Mouse (Mus musculus) embryo, embryonic 11.5 days (tissue): Measurements from ENCODE around the gene Fancc.
"Not testable (repeated sequence)": the region's sequence is repeated elsewhere in the genome, so short reads cannot be mapped to it uniquely, and the experiment has no call there.

Source experiments
- DNase-seq: peaks from one replicate; pipeline ENCODE4 v3.0.0-alpha.2; 2012; ENCODE audit warnings: low read depth, low spot score

Fancc gene

DNA sequence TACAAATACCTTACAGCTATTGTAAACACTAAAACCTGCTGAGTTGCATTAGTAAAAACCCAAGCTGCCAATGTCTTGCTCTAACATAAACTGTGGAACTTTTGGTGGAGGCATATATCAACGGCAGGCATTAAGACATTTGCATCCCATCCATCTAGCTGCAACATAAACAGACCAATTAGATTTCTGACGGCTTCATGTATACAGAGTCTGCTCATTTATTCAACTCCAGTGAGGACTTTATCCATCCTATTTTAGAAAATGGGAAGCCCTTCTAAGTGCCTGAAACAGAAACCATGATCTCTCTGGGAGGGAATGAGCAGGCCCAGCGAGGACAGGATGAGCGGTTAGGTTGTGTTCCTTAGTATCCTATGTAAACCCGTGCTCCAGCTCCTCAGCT, 18.5 kb upstream of the Fancc start:
- DNase-seq, result no peak

GRCm38 (mm10) chr13:63514931-63515360, 17.9 kb upstream of the Fancc start:
- no peak for DNase-seq

- no peak for DNase-seq
These were observed 16.5 kb upstream of the Fancc start for GRCm38 (mm10) chr13:63513374-63514098.

DNA sequence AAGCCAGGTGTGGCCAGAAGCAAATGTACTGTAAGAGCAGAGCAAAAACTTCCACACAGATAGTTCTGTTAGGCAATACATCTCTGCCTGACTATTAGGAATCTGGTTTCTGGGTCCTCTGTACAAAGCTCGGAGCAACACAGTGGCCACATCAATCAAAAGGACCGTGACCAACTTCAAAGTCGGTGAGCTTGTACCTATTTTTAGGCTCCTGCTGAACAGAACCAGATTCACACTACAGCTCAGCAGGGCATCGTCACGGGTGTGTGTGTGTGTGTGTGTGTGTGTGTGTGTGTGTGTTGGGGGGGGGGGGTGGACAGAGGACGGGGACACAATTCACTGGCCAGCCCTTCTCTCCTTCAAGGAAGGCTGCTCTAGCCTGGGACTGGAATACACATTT, 15.3 kb upstream of the Fancc start:
- DNase-seq, result no peak

DNA sequence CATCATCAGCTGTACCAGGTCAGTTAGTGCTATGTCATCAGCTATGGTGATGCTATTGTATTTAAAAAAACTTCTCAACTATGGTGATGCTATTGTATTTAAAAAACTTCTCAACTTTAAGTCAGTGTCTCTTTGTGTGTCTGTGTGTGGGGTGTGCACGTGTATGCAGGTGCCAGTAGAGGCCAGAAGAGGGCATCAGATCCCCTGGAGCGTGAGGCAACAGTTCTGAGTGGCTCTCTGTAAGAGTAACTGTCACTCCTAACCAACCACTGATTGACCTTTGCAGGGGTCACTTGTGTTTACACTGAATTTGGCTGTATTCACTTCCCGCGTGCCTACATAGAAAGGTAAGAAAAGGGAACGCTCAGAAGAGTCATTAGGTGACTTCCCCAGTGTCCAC, 10.7 kb upstream of the Fancc start:
- DNase-seq, result no peak

- no peak for DNase-seq
These were observed 10.0 kb upstream of the Fancc start for GRCm38 (mm10) chr13:63507001-63507556.

- DNase-seq, result no peak
These were observed 9.3 kb upstream of the Fancc start for GRCm38 (mm10) chr13:63506364-63506763.

GRCm38 (mm10) chr13:63502391-63502790, 5.3 kb upstream of the Fancc start:
- DNase-seq, result no peak

DNA sequence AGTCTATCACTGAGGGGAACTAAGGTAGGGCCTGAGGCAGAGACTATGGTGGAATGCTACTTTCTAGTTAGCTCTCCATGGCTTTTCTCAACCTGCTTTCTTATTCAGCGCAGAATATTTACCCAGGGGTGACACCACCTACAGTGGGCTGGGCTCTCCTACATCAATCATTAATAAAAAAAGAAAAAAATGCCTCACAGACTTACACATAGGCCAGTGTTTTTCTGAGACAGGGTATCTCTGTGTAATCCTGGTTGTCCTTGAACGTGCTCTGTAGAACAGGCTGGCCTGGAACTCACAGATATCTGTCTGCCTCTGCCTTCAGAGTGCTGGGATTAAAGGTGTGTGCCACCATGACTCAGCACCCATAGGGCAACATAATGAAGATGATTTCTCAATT, 2.4 kb upstream of the Fancc start:
- DNase-seq, result no peak

GRCm38 (mm10) chr13:63487707-63488042, 9.4 kb downstream of the Fancc start:
- DNase-seq, result no peak

DNA sequence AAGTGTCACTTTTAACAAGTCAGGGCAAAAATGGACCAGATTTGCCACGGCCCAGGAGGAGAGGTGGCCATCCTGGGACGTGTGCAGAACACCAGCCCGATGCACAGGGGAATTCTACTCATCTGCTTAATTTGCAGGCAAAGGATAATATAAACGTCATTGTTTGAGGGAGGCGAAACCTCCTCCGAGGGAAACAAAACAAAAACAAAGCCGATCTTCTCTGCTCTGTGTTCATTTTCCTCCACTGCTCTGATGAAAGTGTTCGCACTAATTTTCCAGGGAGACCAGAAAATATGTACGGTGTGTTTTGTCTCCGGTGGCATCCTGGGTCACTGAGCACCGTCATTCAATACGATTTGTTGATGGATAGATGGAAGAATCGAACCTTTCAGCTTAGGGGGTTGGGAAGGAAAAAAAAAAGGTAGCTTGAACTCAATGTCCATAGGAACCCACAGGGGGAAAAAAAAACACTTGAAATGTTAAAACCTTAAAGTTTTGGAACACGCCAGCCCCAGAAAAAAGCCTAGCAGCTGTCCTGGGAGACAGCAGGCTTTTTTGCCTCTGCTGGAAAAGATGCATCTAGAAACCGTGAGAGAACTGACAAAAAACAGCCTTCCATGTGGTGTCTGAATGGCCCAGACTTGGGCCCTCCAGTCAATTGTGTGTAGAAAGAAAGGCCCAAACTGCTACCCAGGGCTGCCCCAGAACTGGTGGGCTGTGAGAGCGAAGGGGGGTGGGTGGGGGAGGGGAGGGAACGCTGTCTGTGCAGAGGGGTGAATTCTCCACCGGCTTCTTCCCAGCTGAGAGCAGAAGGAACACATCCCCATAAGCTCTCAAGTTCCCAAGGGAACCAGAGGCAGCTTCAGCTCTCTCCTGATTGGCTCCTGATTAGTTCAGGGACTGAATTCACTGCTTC, 10.0 kb downstream of the Fancc start:
- DNase-seq, result no peak

DNA sequence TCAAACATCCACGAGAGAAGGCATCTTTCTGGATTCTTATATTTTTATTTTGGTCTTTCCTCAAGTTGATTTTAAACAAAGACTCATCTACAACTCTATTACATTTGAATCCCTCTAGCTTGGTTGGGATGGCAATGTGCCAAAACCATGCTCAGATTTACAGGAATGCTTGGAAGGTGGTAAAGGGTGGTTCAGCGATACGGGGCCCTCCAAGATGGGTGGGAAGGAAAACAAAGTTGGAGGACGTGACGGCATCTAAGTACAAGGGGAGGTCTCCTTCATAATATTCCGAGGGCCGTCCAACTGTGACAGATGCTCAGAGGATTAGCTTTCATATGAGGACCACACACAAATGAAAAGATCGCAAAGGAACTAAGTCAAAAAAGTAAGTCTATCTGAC, 21.7 kb downstream of the Fancc start:
- DNase-seq, result no peak

DNA sequence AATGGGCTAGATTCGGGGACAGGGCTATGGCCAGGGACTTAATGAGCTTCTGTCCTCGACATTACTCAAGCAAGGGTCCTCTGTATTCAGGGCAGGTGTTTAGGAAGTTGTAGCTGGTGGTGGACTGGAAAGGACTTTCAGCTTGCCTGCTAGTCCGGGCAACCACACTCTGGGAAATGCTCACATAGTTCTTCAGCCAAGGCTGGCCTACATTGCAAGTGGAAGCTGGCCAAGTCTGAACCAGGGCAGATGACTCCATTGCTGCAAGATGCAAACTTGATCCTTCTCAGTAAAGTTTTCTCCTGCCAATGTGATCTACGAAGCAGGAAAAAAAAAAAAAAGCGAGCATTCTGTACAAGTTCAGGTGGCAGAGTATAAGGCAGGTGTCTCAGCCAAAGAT, 44.2 kb downstream of the Fancc start:
- DNase-seq, result no peak

GRCm38 (mm10) chr13:63451140-63451539, 45.9 kb downstream of the Fancc start:
- DNase-seq, result no peak

- DNase-seq, result no peak
These were observed 51.7 kb downstream of the Fancc start for GRCm38 (mm10) chr13:63445419-63445818.

- DNase-seq, result no peak
These were observed 64.3 kb downstream of the Fancc start for GRCm38 (mm10) chr13:63432759-63433158.

GRCm38 (mm10) chr13:63431857-63432191, 65.3 kb downstream of the Fancc start:
- DNase-seq, result no peak

DNA sequence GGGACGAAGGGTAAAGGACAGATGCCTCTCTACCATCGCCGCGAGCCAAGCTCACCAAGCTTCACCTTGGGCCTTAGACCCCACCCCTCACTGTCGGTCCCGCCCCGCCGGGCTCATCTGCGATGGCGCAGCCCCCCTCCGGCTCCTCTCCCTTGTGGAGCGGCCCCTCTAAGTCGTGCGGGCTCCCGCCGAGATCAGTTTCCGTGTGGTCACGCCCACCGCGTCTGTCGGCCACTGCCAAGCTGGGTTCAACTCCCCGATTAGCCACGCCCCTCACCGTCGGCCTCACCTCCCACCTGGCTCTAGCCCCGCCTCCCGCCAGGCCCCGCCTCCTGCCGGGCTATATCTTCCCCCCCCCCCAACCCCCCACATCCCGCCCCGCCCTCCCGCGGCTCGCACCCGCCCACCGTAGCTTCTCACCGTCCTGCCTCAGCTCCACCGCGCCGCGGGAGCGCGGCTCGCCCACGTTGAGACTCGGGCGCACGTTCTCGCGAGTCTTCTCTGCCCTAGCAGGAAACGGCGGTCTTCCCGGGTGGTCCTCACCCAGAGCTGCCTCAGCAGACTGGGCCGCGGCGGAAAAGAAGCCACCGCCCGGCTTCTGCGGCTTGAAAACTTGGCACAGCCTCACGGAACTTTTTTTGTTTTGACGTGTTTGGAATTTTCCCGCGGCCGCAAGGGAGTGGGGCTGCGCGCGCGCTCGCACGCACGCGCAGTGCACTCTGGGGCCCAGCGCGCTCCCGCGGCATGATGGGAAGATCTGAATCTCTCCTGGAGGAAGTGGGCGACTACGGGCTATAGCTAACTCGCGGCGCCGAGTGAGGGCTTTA, 65.8 kb downstream of the Fancc start:
- DNase-seq, result peak; percentile 98

GRCm38 (mm10) chr13:63430681-63431029, 66.4 kb downstream of the Fancc start:
- DNase-seq, result no peak

DNA sequence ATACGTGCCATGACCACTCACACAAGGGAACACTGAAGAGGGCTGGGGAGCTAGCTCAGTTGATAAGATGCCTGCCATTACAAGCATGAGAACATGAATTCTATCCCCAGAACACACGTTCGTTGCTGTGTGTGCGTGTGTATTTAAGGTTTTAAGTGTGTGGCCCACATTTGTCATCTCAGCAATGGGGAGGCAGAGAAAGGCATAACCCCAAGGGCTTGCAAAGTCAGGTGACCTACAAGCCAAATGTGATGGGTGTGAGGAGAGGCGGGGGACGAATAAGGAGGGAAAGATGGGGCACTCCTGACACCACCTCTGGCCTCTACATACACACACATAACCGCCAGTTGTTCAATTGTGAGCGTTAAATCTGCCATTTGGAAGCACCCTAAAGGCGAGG, 66.9 kb downstream of the Fancc start:
- no peak for DNase-seq

DNA sequence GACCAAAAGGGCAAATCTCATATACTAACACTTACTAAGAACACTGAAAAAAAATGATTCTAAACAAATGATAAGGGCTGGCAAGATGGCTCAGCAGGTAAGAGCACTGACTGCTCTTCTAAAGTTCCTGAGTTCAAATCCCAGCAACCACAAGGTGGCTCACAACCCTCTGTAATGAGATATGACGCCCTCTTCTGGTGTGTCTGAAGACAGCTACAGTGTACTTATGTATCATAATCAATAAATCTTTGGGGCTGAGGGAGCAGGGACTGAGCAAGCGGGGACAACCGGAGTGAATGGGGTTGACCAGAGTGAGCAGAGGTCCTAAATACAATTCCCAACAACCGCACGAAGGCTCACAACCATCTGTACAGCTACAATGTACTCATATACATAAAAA, 68.9 kb downstream of the Fancc start:
- DNase-seq, result not testable (repeated sequence)

- no peak for DNase-seq
These were observed 74.0 kb downstream of the Fancc start for GRCm38 (mm10) chr13:63423060-63423459.
